Mouse (Mus musculus) embryonic fibroblast, embryonic 13.5 days (primary cell): ENCODE results near the gene Mtmr1.

ENCODE experiments used
- CTCF ChIP-seq: IDR thresholded peaks from 2 replicates; pipeline ENCODE4 v1.5.1; 2011; ENCODE audit warnings: mild to moderate bottlenecking, control low read depth, low read length, moderate library complexity, borderline replicate concordance; ENCODE audit not compliant: insufficient read depth
- POLR2A ChIP-seq: IDR thresholded peaks from 2 replicates; pipeline ENCODE4 v1.6.1; 2011; ENCODE audit warnings: low read depth, mild to moderate bottlenecking, control low read depth, low read length, moderate library complexity

GRCm38 (mm10) chrX:71434448-71434847 lies 69.9 kb downstream of the Mtmr1 start:
- TF ChIP-seq POLR2A (no peak), CTCF (no peak)
